Mouse (Mus musculus) ES-E14 (cell line): ENCODE data around the gene Fam198b.

Experiments
- CHD2 ChIP-seq: IDR thresholded peaks from 2 replicates; pipeline ENCODE4 v1.6.1; 2014; ENCODE audit warnings: mild to moderate bottlenecking, low read depth, low read length, inconsistent platforms
- HCFC1 ChIP-seq: IDR thresholded peaks from 2 replicates; pipeline ENCODE4 v1.6.1; 2012; ENCODE audit warnings: low read length, inconsistent platforms, borderline replicate concordance; ENCODE audit not compliant: insufficient read depth
- MAFK ChIP-seq: IDR thresholded peaks from 2 replicates; pipeline ENCODE4 v1.6.1; 2014; ENCODE audit warnings: mild to moderate bottlenecking, low read depth, low read length, inconsistent platforms; ENCODE audit not compliant: insufficient read depth
- ZC3H11A ChIP-seq: IDR thresholded peaks from 2 replicates; pipeline ENCODE4 v1.6.1; 2012; ENCODE audit warnings: low read depth, mild to moderate bottlenecking, inconsistent platforms, low read length, borderline replicate concordance
- ZNF384 ChIP-seq: IDR thresholded peaks from 2 replicates; pipeline ENCODE4 v1.6.1; 2012; ENCODE audit warnings: low read depth, low read length, inconsistent platforms

- no peak for TF ChIP-seq CHD2
- TF ChIP-seq HCFC1 = no peak
- no peak for TF ChIP-seq ZC3H11A
- TF ChIP-seq MAFK = no peak
- TF ChIP-seq ZNF384 = no peak
Measured at GRCm38 (mm10) chr3:79907223-79907622, 22.9 kb downstream of the Fam198b start.
